Mouse (Mus musculus) kidney, adult 2 months (tissue): ENCODE results near the gene Gp5.

ENCODE experiments used
- CTCF ChIP-seq: fragments of 200-500 bp; conservative IDR thresholded peaks from 2 replicates; pipeline ENCODE4 v1.5.1; 2011; ENCODE audit warnings: low read depth, mild to moderate bottlenecking, control low read depth, low read length, moderate library complexity, mixed read lengths; ENCODE audit not compliant: insufficient read depth, insufficient read length
- POLR2A ChIP-seq: fragments of 200-500 bp; IDR thresholded peaks from one replicate; pipeline ENCODE4 v1.6.1; 2011; ENCODE audit warnings: low read depth, low read length, control low read depth

DNA sequence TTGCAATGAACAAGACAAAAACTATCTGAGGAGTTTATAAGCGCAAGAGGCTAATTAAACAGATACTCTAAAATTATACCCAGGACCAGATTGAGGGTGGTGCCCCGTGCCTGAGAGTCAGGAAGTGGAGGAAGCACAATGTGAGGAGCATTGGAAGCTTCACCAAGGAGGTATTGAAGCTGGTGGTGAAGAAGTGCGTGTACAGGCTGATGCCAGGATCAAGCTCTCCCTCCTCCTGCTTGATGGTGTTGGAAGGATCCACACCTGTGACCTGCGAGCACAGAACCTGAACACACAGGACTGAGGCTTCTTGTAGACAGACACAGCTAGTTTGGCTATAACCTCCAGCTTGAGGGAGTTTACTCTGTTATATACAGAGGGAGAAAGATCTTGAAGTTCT is 4.5 kb downstream of the Gp5 start:
- TF ChIP-seq CTCF (no peak), POLR2A (no peak)
